Mouse (Mus musculus) brown adipose tissue, adult 24 weeks (tissue): Measurements from ENCODE around the gene H2afx. TPM values are rescaled to one million over a fixed set of nuclear protein-coding genes. Genes with fewer than 3 reads are reported as not detected.
"Not testable (repeated sequence)": the region's sequence is repeated elsewhere in the genome, so short reads cannot be mapped to it uniquely, and the experiment has no call there.

Experiments used
- H3K27ac ChIP-seq: fragments of 200-500 bp; replicated peaks from 2 replicates; pipeline ENCODE4 v1.5.1; 2012; ENCODE audit warnings: low read depth, mild to moderate bottlenecking, low read length
- H3K4me1 ChIP-seq: fragments of 200-500 bp; 2 replicates; pipeline ENCODE4 v1.6.1; 2012; ENCODE audit warnings: low read length, mixed read lengths; ENCODE audit not compliant: control insufficient read depth, insufficient read depth, insufficient read length
- H3K4me3 ChIP-seq: fragments of 200-500 bp; 2 replicates; pipeline ENCODE4 v1.5.1; 2012; ENCODE audit warnings: low read depth, mild to moderate bottlenecking, low read length, moderate library complexity; ENCODE audit not compliant: insufficient read depth
- polyA plus RNA-seq: library from polyadenylated mRNA; stranded (reverse); fragments of >200 nt; gene quantifications from 2 replicates; pipeline ENCODE4 v1.2.4, GENCODE M21; 2012; ENCODE audit not compliant: missing spikeins, insufficient read depth, insufficient read length

Gene H2afx
- polyA plus RNA-seq, 1 experiment, result 4.8 TPM

GRCm38 (mm10) chr9:44342605-44343004, 8.1 kb downstream of the H2afx start:
- no peak overlapping the region for H3K4me3 ChIP-seq
- H3K27ac ChIP-seq, result no peak overlapping the region

GRCm38 (mm10) chr9:44343290-44343689, 8.8 kb downstream of the H2afx start:
- Histone ChIP-seq H3K27ac (peak overlapping the region; percentile 58), H3K4me1 (peaks cover 4% of the 10 kb centered on the region), H3K4me3 (peak overlapping the region; percentile 92)

More at GRCm38 (mm10) chr9:44342605-44343004, 8.1 kb downstream of the H2afx start:
- H3K4me1 ChIP-seq, result peaks cover 4% of the 10 kb centered on the region

GRCm38 (mm10) chr9:44343781-44344421, 9.4 kb downstream of the H2afx start, which contains the start of gene Hmbs:
TSS of gene Hmbs (minus strand) at chr9:44344228.
- Histone ChIP-seq H3K4me1 (peaks cover 4% of the 10 kb centered on the region), H3K27ac (peak within 1 kb of the TSS; percentile 92), H3K4me3 (peak within 1 kb of the TSS; percentile 92)

- H3K4me3 ChIP-seq, result no peak overlapping the region
- H3K4me1 ChIP-seq, result peaks cover 4% of the 10 kb centered on the region
- peak overlapping the region; percentile 27 for H3K27ac ChIP-seq
Observed at GRCm38 (mm10) chr9:44345570-44346433, 11.3 kb downstream of the H2afx start.

GRCm38 (mm10) chr9:44347166-44347565, 12.7 kb downstream of the H2afx start:
- Histone ChIP-seq H3K4me3 (no peak overlapping the region), H3K4me1 (peaks cover 4% of the 10 kb centered on the region), H3K27ac (no peak overlapping the region)

GRCm38 (mm10) chr9:44347621-44348020, 13.1 kb downstream of the H2afx start:
- Histone ChIP-seq H3K4me3 (no peak overlapping the region), H3K4me1 (peaks cover 4% of the 10 kb centered on the region), H3K27ac (no peak overlapping the region)

- H3K4me1 ChIP-seq, result no peaks in the 10 kb centered on the region; the same call in 1 of the 2 replicates
- H3K27ac ChIP-seq, result no peak overlapping the region
- no peak overlapping the region for H3K4me3 ChIP-seq
Observed at GRCm38 (mm10) chr9:44348546-44348945, 14.1 kb downstream of the H2afx start.

- Histone ChIP-seq H3K27ac (no peak overlapping the region), H3K4me1 (no peaks in the 10 kb centered on the region), H3K4me3 (no peak overlapping the region)
Observed at GRCm38 (mm10) chr9:44351396-44351795, 16.9 kb downstream of the H2afx start.

GRCm38 (mm10) chr9:44352337-44352736, 17.8 kb downstream of the H2afx start:
- no peak overlapping the region for H3K4me3 ChIP-seq
- H3K4me1 ChIP-seq, result no peaks in the 10 kb centered on the region
- no peak overlapping the region for H3K27ac ChIP-seq

- Histone ChIP-seq H3K4me1 (no peaks in the 10 kb centered on the region), H3K4me3 (no peak overlapping the region), H3K27ac (no peak overlapping the region)
Observed at GRCm38 (mm10) chr9:44353142-44353541, 18.6 kb downstream of the H2afx start.

- no peak overlapping the region for H3K27ac ChIP-seq
- no peak overlapping the region for H3K4me3 ChIP-seq
- H3K4me1 ChIP-seq, result peaks cover 2% of the 10 kb centered on the region; the same call in 1 of the 2 replicates
Observed at GRCm38 (mm10) chr9:44357207-44357606, 22.7 kb downstream of the H2afx start.

GRCm38 (mm10) chr9:44361190-44361917, 26.9 kb downstream of the H2afx start, which contains the start of gene Vps11:
TSS of gene Vps11 (minus strand) at chr9:44361670.
- Histone ChIP-seq H3K4me3 (peak within 1 kb of the TSS; percentile 79), H3K4me1 (peaks cover 2% of the 10 kb centered on the region; the same call in 1 of the 2 replicates), H3K27ac (peak within 1 kb of the TSS; percentile 62)

- Histone ChIP-seq H3K4me3 (peak overlapping the region; percentile 79), H3K27ac (peak overlapping the region; percentile 62)
- not testable (repeated sequence) for H3K4me1 ChIP-seq
Observed at GRCm38 (mm10) chr9:44361931-44362330, 27.4 kb downstream of the H2afx start.

- Histone ChIP-seq H3K27ac (no peak overlapping the region), H3K4me3 (no peak overlapping the region), H3K4me1 (peaks cover 2% of the 10 kb centered on the region; the same call in 1 of the 2 replicates)
Observed at GRCm38 (mm10) chr9:44364480-44364879, 30.0 kb downstream of the H2afx start.

GRCm38 (mm10) chr9:44373386-44373785, 38.9 kb downstream of the H2afx start:
- no peak overlapping the region for H3K27ac ChIP-seq
- H3K4me3 ChIP-seq, result no peak overlapping the region
- H3K4me1 ChIP-seq, result no peaks in the 10 kb centered on the region
